Mouse (Mus musculus): ENCODE data around the gene Asgr2.
"Not testable (repeated sequence)": the region's sequence is repeated elsewhere in the genome, so short reads cannot be mapped to it uniquely, and the experiment has no call there.

Gene Asgr2

DNA sequence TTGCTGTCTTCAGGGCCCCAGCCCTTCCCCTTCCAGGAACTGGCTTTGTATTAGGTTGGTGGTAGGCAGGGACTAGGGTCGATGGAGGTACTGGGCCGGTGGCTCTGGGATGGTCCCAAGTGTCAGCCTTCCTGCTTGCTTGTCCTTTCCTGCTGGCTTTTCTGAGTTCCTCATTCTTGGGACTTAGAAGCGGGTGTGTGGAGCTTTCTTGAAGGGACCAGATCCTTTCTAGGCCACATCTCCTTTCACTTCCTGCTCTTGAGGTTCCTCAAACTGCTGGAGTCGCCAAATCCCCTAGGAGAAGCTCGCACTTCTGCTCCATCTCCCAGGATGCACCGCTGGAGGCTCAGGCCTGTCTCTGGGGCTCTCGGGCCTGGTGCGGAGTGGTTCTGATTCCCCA, 7.9 kb upstream of the Asgr2 start:
- in situ Hi-C loops (cut with MboI, MseI) = no loop called here

- in situ Hi-C loops (cut with MboI, MseI) = no loop called here
Measured at GRCm38 (mm10) chr11:70097396-70097795, 5.0 kb downstream of the Asgr2 start.

- in situ Hi-C loops (cut with MboI, MseI) = no loop called here
Measured at GRCm38 (mm10) chr11:70099102-70099501, 6.7 kb downstream of the Asgr2 start.

DNA sequence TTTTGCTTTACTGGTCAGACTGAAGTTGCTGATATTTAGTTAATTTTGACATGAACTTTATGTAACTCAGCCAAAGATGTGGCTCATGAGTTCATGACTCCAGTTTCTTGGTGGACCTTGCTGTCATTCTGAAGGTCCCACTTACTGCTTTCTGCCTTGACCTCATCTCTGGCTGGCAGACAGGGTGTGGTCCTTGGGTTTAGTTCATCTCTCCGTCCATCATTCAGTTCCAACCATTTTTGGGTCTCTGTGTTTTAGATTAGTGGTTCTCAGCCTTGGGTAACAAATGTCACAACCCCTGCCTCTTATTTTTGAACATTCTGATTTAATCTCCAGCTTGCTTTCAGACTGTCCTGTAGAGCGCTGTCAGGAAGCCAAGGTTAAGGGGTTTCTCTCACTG, 7.4 kb downstream of the Asgr2 start:
- in situ Hi-C loops (cut with MboI, MseI) = no loop called here

DNA sequence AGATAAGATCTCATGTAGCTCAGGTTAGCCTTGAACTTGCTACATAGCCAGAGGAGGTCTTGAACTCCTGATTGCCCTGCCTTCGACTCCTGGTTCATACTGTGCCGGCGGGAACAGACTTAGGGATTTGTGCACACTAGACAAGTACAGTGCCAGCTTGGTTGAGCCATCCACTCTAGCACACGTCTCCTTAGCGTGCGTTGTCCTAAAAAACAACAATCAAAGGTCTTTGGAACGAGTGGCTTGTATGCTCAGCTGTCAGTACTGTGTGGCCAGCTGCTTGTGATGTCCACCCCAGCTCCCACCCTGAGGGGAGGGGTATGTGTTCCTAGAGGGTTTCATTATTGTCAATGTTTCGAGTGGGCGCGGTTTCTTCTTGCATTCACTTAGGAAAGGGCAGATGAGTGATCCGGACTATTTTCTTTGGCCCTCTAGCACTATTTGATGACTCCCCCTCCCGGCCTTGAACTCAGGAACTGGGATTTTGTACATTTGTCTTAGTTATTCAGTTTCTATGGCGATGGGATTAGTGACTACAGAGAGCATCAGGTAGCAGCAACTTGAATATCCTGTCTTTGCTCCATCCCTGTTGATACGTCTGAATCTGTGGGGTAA, 11.4 kb downstream of the Asgr2 start:
- in situ Hi-C loops (cut with MboI, MseI) = no loop called here

- in situ Hi-C loops (cut with MboI, MseI) = no loop called here
Measured at GRCm38 (mm10) chr11:70107085-70107484, 14.6 kb downstream of the Asgr2 start.

DNA sequence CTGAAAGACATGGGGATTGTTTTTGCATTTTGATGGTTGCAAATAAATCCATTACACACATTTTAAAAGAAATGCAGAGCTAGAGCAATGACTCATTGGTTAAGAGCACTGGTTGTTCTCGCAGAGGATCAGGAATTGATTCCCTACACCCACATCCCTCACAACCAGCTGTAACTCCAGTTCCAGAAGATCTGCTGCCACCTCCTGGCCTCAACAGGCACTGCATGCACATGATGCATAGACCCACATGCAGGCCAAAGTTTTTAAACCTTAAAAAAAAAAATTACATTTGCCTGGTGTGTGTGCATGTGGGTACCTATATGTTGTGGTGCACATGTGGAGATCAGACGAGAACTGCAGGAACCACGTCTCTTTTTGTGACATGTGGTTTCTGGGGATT, 17.7 kb downstream of the Asgr2 start:
- in situ Hi-C loops (cut with MboI, MseI) = no loop called here

DNA sequence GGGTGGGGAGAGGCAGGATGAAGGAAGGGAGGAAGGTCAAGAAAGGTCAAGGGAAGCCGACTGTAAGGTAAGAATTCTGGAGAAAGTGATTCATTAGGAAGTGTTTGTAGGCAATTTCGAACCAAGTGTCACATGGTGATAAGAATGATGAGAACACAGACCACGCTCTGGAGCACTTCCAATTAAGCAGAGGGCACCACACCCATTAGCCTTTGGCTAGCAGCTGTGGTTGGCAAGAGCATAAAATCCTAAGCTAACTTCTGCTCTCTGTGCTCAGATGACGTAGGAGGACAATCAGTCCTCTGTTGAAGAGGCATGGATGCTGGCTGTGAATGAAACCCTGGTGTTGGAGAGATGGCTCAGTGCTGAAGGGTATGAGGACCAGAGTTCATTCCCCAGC, 22.1 kb downstream of the Asgr2 start:
- in situ Hi-C loops (cut with MboI, MseI) = no loop called here

DNA sequence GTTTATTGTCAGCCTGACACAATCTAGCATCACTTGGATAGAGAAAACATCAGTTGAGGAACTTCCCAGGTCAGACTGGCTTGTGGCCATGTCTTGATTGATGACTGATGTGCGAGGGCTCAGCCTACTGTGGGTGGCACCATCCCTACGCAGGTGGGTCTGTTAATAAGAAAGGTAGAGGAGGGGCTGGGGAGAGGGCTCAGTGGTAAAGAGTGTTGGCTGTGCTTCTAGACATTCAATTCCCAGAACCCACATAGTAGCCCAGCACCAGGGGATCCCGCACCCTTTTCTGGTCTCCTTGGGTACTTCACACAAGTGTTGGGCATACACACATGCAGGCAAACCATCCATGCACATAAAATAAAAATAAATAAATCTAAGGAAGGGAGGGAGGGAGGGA, 23.5 kb downstream of the Asgr2 start:
- in situ Hi-C loops (cut with MboI, MseI) = no loop called here

GRCm38 (mm10) chr11:70129926-70130379, 37.5 kb downstream of the Asgr2 start, which contains the start of gene Mgl2:
TSS of gene Mgl2 (plus strand) at chr11:70130329.
- in situ Hi-C loops (cut with MboI, MseI) = no loop called here

GRCm38 (mm10) chr11:70135001-70135400, 42.6 kb downstream of the Asgr2 start:
- in situ Hi-C loops (cut with MboI, MseI) = not testable (repeated sequence)

GRCm38 (mm10) chr11:70135925-70136324, 43.5 kb downstream of the Asgr2 start:
- in situ Hi-C loops (cut with MboI, MseI) = not testable (repeated sequence)

DNA sequence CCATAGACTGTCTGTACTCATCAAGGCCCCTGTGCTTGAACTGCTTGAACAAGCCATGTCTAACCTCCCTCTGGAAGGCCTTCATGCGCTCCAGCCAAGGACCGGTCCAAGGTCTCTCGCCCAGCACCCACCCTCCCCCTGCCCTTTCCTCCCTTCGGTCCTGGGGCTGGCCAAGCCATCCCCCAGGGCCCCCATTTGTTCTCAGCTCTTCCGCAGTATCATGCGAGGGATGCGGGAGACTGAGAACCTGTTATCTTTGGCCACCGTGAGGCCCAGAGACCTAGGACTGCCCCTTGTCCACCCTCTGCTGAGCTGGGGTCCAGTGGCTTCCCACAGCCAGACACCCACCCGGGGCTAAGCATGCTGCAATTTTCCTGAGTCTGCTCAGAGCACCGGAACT, 46.7 kb downstream of the Asgr2 start:
- in situ Hi-C loops (cut with MboI, MseI) = no loop called here

GRCm38 (mm10) chr11:70151072-70151471, 58.6 kb downstream of the Asgr2 start:
- in situ Hi-C loops (cut with MboI, MseI) = no loop called here
